Mouse (Mus musculus) CD8-positive naive resting alpha-beta T cell, adult 2 months (primary cell): Measurements from ENCODE around the gene Blm.

Experiments
- DNase-seq, 2 experiments: peaks; one replicate each; pipeline ENCODE4 v3.0.0; 2022; ENCODE audit warnings: low read depth in 2 of 2, low spot score in 2 of 2

Blm gene

GRCm38 (mm10) chr7:80441986-80442904 lies 92.7 kb downstream of the Blm start:
- DNase-seq: peak in 1 of 2 experiments; percentile 25

GRCm38 (mm10) chr7:80440685-80441084 lies 94.2 kb downstream of the Blm start:
- no peak for DNase-seq

GRCm38 (mm10) chr7:80439789-80440488 lies 95.0 kb downstream of the Blm start:
- DNase-seq: no peak

- no peak for DNase-seq
These were observed 95.7 kb downstream of the Blm start for GRCm38 (mm10) chr7:80439032-80439760.

GRCm38 (mm10) chr7:80436571-80436970 lies 98.3 kb downstream of the Blm start:
- DNase-seq: no peak

- DNase-seq: no peak
These were observed 99.3 kb downstream of the Blm start for GRCm38 (mm10) chr7:80435594-80435993.

- DNase-seq: no peak
These were observed 105.3 kb downstream of the Blm start for GRCm38 (mm10) chr7:80429661-80430060.

- no peak for DNase-seq
These were observed 107.2 kb downstream of the Blm start for GRCm38 (mm10) chr7:80427730-80428129.

- DNase-seq: no peak
These were observed 108.6 kb downstream of the Blm start for GRCm38 (mm10) chr7:80426363-80426762.

GRCm38 (mm10) chr7:80424722-80425121 lies 110.2 kb downstream of the Blm start:
- DNase-seq: no peak

- no peak for DNase-seq
These were observed 112.0 kb downstream of the Blm start for GRCm38 (mm10) chr7:80422759-80423480.

GRCm38 (mm10) chr7:80421576-80421975 lies 113.3 kb downstream of the Blm start:
- no peak for DNase-seq

- no peak for DNase-seq
These were observed 114.3 kb downstream of the Blm start for GRCm38 (mm10) chr7:80420586-80420985.

GRCm38 (mm10) chr7:80419278-80419677 lies 115.6 kb downstream of the Blm start:
- no peak for DNase-seq

- no peak for DNase-seq
These were observed 116.9 kb downstream of the Blm start for GRCm38 (mm10) chr7:80418036-80418435.

- DNase-seq: no peak
These were observed 117.3 kb downstream of the Blm start for GRCm38 (mm10) chr7:80417601-80418000.

GRCm38 (mm10) chr7:80416969-80417368 lies 118.0 kb downstream of the Blm start:
- DNase-seq: no peak

- no peak for DNase-seq
These were observed 120.5 kb downstream of the Blm start for GRCm38 (mm10) chr7:80414303-80414855.

GRCm38 (mm10) chr7:80413512-80414302 lies 121.2 kb downstream of the Blm start:
- no peak for DNase-seq

GRCm38 (mm10) chr7:80412781-80413180 lies 122.1 kb downstream of the Blm start:
- DNase-seq: no peak
